Mouse (Mus musculus) neural tube, embryonic 14.5 days (tissue): Measurements from ENCODE around the gene Slc43a2. TPM values are rescaled to one million over a fixed set of nuclear protein-coding genes. Genes with fewer than 3 reads are reported as not detected.
A peak's percentile ranks its signal among the peaks of the same experiment; 100 is the strongest.

Source experiments
- ATAC-seq: fragments of 200-750 bp; cut with Nextera tagmentation; 2 replicates; pipeline ENCODE4 v1.8.0; 2017; ENCODE audit warnings: low read depth, mild to moderate bottlenecking, moderate TSS enrichment, moderate library complexity
- H3K27ac ChIP-seq: fragments of 300-500 bp; sonication (generic); 2 replicates; pipeline ENCODE4 v1.5.1; 2014; ENCODE audit warnings: low read depth, mild to moderate bottlenecking, control low read depth, low read length, moderate library complexity, mixed read lengths
- H3K27me3 ChIP-seq: fragments of 300-500 bp; sonication (generic); 2 replicates; pipeline ENCODE4 v1.6.1; 2014; ENCODE audit warnings: low read length; ENCODE audit not compliant: control insufficient read depth, insufficient read depth
- H3K36me3 ChIP-seq: fragments of 300-500 bp; sonication (generic); 2 replicates; pipeline ENCODE4 v1.6.1; 2014; ENCODE audit warnings: low read length, mixed read lengths; ENCODE audit not compliant: control insufficient read depth, insufficient read depth
- H3K4me1 ChIP-seq: fragments of 300-500 bp; sonication (generic); 2 replicates; pipeline ENCODE4 v1.6.1; 2014; ENCODE audit warnings: low read length; ENCODE audit not compliant: control insufficient read depth, insufficient read depth
- H3K4me2 ChIP-seq: fragments of 300-500 bp; sonication (generic); 2 replicates; pipeline ENCODE4 v1.6.1; 2014; ENCODE audit warnings: mild to moderate bottlenecking, low read depth, low read length, control low read depth
- H3K4me3 ChIP-seq: fragments of 300-500 bp; sonication (generic); 2 replicates; pipeline ENCODE4 v1.5.1; 2014; ENCODE audit warnings: low read depth, low read length, control low read depth, mixed read lengths
- H3K9ac ChIP-seq: fragments of 300-500 bp; sonication (generic); replicated peaks from 2 replicates; pipeline ENCODE4 v1.6.1; 2014; ENCODE audit warnings: low read depth, mild to moderate bottlenecking, control low read depth, low read length, mixed read lengths
- H3K9me3 ChIP-seq: fragments of 300-500 bp; sonication (generic); 2 replicates; pipeline ENCODE4 v1.6.1; 2016; ENCODE audit warnings: low read length; ENCODE audit not compliant: control insufficient read depth
- WGBS: fragments of 180-500 bp; shearing (Covaris S2); extraction: QIAGEN DNeasy Blood & Tissue Kit; methylation state at CpG from one replicate; pipeline ENCODE4 v1.1.7; 2014; 5-methylcytosine and 5-hydroxymethylcytosine counted together
- polyA plus RNA-seq: library from polyadenylated mRNA; unstranded; fragments of >200 nt; fragmentation: Nextera tagmentation; extraction: Ambion mirVana; gene quantifications from 2 replicates; pipeline ENCODE4 v1.2.1, GENCODE M21; 2014

Gene Slc43a2
- polyA plus RNA-seq, 1 experiment from 2014 or later, result 17.0 TPM

DNA sequence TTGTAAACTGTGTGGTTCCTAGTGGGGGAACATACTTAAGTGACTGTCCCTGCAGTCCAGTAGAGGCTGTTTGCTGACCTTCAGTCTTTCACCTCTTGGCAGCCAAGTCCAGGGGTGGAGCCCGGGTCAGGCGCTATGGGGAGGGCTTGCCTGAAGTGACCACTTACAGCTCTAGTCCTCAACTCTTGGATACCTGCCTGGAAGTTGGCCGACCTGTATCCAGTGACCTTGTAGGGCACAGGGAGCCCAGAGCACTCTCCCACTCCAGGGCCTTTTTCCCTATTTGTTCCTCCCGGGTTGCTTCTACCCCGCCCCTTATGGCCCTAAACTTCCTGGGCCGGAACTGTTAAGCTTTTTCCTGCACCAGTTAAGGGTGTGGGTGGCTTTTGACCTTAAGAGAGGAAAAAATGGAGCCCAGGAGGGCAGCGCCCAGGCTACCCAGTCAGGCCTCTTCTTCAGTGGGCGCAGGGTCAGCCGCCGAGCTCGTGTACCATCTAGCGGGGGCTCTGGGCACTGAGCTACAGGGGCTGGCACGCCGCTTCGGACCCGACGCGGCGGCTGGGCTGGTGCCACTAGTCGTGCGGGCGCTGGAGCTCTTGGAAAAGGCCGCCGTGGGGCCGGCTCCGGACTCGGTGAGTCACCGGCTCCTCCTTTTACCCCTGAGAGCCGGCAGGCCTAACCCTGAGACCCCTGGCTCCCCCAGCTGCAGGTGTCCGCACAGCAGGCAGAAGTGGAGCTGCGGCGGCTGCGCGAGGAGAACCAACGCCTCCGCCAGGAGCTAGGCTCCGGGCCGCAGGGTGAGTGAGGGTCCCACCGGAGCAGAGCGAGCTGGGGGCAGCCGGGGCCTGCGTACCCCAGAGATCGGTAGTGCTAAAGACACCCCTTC, 21.5 kb upstream of the Slc43a2 start, which contains the start of gene Rilp:
Rilp (plus strand) TSS at position 354 of the 886 bp plus-strand sequence.
- Histone ChIP-seq H3K9ac (peak within 1 kb of the TSS; percentile 52), H3K27ac (peak within 1 kb of the TSS; percentile 70), H3K4me3 (peak within 1 kb of the TSS; percentile 41), H3K27me3 (no peaks in the 10 kb centered on the region), H3K4me2 (peak within 1 kb of the TSS; percentile 93), H3K36me3 (peaks cover 36% of the 10 kb centered on the region), H3K4me1 (peaks cover 8% of the 10 kb centered on the region; the same call in 1 of the 2 replicates), H3K9me3 (no peaks in the 10 kb centered on the region)
- WGBS, result 2% methylated on average over 42 of the region's 43 CpGs
- ATAC-seq, result peak; percentile 82

DNA sequence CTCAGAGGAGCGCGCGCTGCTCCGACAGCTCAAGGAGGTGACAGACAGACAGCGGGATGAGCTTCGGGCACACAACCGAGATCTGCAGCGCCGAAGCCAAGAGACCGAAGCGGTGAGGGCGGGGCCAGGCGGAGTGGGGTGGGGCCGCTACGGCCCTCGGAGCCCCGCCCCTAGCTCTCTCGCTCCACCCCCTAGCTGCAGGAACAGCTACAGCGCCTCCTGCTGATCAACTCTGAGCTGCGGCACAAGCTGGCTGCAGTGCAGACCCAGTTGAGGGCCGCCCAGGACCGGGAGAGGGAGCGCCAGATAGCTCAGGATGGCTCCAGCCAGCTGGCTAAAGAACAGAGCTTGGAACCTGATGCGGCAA, 20.9 kb upstream of the Slc43a2 start:
- ATAC-seq, result peak; percentile 88
- H3K4me2 ChIP-seq, result peak overlapping the region; percentile 93
- H3K4me3 ChIP-seq, result peak overlapping the region; percentile 41
- under 1% methylated on average over 24 of the region's 24 CpGs for WGBS
- H3K4me1 ChIP-seq, result peaks cover 8% of the 10 kb centered on the region; the same call in 1 of the 2 replicates
- no peaks in the 10 kb centered on the region for H3K27me3 ChIP-seq
- peaks cover 31% of the 10 kb centered on the region for H3K36me3 ChIP-seq
- H3K9ac ChIP-seq, result peak overlapping the region; percentile 52
- H3K9me3 ChIP-seq, result no peaks in the 10 kb centered on the region
- H3K27ac ChIP-seq, result peak overlapping the region; percentile 70

DNA sequence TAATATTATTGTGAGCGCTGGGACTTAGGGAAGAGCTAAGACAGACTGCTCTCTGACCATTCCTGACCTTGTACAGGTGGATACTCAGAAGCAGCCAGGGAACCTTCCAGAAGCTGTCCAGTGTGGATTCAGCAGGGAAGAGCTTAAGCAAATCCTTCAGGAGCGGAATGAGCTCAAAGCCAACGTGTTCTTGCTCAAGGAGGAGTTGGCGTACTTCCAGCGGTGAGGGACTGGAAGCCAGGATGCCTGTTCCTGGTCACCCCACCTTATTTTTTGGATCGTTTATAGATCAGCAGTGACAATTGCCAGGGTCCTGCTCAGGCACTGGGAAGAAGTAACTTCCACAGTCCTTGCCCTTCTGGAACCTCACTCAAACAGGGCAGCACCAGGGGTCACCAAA, 20.3 kb upstream of the Slc43a2 start:
- H3K27me3 ChIP-seq, result no peaks in the 10 kb centered on the region
- no peaks in the 10 kb centered on the region for H3K9me3 ChIP-seq
- H3K4me2 ChIP-seq, result no peak overlapping the region
- H3K36me3 ChIP-seq, result peaks cover 25% of the 10 kb centered on the region
- no peak overlapping the region for H3K4me3 ChIP-seq
- no peak for ATAC-seq
- no peak overlapping the region for H3K9ac ChIP-seq
- no peak overlapping the region for H3K27ac ChIP-seq
- WGBS, result 83% methylated on average over 6 of the region's 6 CpGs
- peaks cover 8% of the 10 kb centered on the region; the same call in 1 of the 2 replicates for H3K4me1 ChIP-seq

DNA sequence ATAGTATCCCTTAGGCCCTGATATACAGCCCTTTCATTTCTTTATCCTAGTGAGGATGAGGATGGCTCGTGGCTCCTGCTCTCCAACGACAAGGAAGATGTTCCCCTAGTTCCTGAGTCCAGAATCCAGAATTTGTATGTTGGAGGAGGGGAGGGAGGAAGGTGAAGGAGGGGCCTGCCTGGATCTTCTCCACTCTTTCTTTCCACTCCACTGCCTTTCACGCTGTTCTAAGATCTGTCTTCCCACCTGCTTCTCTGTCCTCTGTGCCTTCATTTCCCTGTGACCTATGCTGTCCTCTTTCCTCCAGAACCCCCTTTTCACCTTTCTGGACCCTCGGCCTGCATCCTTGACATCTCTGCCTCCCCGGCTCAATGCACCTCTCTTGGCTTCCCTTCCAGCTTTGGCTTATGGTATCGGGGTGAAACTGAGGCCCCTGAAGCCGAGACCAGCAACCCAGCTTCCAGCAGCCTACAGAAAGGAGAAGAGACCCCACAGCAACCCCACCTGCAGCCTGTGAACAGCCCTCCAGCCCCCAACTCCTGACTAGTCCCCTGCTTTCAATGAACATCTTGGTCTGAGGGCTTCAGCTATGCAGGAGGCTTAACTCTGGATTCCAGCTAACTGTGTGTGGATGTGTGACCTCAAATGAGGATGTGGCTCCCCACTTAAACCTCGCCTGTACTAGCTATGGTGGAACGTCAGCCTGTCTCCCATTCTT, 19.0 kb upstream of the Slc43a2 start:
- Histone ChIP-seq H3K27ac (no peak overlapping the region), H3K36me3 (peaks cover 20% of the 10 kb centered on the region), H3K4me1 (peaks cover 8% of the 10 kb centered on the region; the same call in 1 of the 2 replicates), H3K27me3 (no peaks in the 10 kb centered on the region), H3K9ac (no peak overlapping the region), H3K4me3 (no peak overlapping the region), H3K9me3 (no peaks in the 10 kb centered on the region), H3K4me2 (no peak overlapping the region)
- 80% methylated on average over 9 of the region's 9 CpGs for WGBS
- ATAC-seq, result no peak

DNA sequence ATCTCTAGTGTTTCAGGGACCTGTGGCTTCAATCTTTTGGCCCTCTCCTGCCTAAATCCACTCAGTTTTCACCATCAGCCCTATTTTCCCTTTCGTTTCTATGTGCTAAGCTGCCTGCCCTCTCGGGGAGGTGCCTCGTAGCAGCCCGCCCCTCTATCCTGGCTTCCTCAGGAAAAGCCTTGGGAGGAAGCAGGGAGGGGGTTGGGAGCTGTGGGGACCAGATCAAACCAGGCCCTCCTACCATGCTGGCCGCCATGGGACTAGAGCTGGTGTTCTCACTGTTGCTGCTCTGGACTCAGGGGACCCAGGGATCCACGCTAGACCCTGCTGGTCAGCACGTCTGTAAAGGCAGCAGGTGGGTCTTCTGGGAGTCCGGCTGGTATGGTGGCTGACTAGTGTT, 18.2 kb upstream of the Slc43a2 start, which contains the start of gene Scarf1:
Scarf1 (plus strand) TSS at position 205 of the 400 bp plus-strand sequence.
- H3K36me3 ChIP-seq, result peaks cover 11% of the 10 kb centered on the region
- H3K9me3 ChIP-seq, result no peaks in the 10 kb centered on the region
- 58% methylated on average over 8 of the region's 8 CpGs for WGBS
- H3K4me1 ChIP-seq, result peaks cover 8% of the 10 kb centered on the region; the same call in 1 of the 2 replicates
- no peak within 1 kb of the TSS for H3K4me3 ChIP-seq
- ATAC-seq, result no peak
- H3K27ac ChIP-seq, result no peak within 1 kb of the TSS
- H3K27me3 ChIP-seq, result no peaks in the 10 kb centered on the region
- no peak within 1 kb of the TSS for H3K9ac ChIP-seq
- peak within 1 kb of the TSS; percentile 6; the same call in 1 of the 2 replicates for H3K4me2 ChIP-seq

DNA sequence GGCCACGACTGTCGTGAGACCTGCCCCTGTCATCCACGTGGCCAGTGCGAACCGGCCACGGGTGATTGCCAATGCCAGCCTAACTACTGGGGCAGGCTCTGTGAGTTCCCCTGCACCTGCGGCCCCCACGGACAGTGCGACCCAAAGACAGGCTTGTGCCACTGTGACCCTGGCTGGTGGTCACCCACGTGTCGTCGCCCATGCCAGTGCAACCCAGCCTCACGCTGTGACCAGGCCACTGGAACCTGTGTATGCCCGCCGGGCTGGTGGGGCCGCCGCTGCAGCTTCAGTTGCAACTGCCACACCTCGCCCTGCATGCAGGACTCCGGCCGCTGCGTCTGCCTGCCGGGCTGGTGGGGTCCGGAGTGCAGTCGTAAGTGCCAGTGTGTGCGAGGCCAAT, 16.3 kb upstream of the Slc43a2 start:
- Histone ChIP-seq H3K9ac (no peak overlapping the region), H3K27me3 (no peaks in the 10 kb centered on the region), H3K27ac (no peak overlapping the region), H3K4me3 (no peak overlapping the region), H3K9me3 (no peaks in the 10 kb centered on the region), H3K36me3 (no peaks in the 10 kb centered on the region), H3K4me1 (no peaks in the 10 kb centered on the region), H3K4me2 (no peak overlapping the region)
- ATAC-seq, result no peak
- 90% methylated on average over 25 of the region's 25 CpGs for WGBS

DNA sequence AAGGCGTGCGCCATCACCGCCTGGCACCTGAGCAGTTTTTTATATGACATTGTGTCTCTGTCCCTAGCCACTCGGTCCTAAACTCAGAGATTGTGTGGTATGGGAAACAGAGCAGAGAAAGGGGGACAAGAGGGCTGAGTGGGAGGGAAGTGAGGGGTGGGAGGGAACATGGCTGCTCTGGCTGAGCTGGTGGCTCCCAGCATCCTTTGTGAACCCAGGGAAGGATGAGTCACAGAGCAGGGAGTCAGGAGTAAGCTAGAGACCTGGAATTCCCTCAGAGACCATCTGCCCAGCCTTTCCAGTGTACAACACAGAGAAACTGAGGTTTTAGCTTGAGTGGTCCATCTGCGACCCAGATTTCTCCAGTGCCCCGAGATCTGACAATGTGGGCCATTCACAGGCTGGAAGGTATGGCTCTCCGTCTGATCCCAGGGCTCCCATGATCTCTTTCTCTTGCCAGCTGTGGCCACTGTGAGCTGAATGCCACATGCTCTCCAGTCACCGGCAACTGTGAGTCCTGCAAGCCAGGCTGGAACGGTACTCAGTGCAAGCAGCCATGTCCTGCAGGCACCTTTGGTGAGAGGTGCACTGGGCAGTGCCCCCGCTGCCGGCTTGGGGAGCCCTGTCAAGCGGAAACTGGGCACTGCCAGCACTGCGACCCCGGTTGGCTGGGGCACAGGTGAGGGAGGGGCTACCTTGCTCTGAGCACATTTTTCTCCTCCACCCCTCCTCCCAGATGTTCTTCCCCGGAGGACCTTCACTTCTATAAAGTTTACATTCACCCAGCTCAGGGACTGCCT, 11.5 kb upstream of the Slc43a2 start:
- Histone ChIP-seq H3K4me3 (no peak overlapping the region), H3K4me1 (no peaks in the 10 kb centered on the region), H3K9me3 (no peaks in the 10 kb centered on the region), H3K27me3 (no peaks in the 10 kb centered on the region), H3K36me3 (no peaks in the 10 kb centered on the region), H3K4me2 (no peak overlapping the region), H3K27ac (no peak overlapping the region), H3K9ac (no peak overlapping the region)
- 73% methylated on average over 15 of the region's 15 CpGs for WGBS
- ATAC-seq, result no peak

DNA sequence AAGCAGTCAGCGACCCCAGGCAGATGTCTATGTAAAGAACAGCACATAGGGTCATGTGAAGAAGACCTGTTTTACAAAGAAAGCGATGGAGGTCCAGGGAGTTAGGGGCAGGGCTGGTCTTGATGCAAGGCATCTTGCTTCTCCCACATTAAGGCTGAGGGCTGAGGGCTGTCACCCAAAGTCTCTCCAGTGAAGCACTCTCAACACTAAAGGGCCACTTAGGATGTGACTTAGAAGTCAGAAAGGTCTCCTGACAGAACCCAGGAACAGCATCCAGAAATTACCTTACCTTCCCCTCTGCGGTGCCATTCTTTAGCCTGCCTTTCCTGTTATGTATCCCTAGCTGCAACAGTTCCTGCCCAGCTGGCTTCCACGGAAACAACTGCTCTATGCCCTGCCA, 9.9 kb upstream of the Slc43a2 start:
- Histone ChIP-seq H3K27me3 (no peaks in the 10 kb centered on the region), H3K4me2 (no peak overlapping the region), H3K9me3 (no peaks in the 10 kb centered on the region)

More for the DNA sequence above, 9.9 kb upstream of the Slc43a2 start:
- H3K36me3 ChIP-seq, result no peaks in the 10 kb centered on the region
- H3K4me3 ChIP-seq, result no peak overlapping the region
- no peak overlapping the region for H3K9ac ChIP-seq
- ATAC-seq, result no peak
- no peak overlapping the region for H3K27ac ChIP-seq
- H3K4me1 ChIP-seq, result no peaks in the 10 kb centered on the region
- WGBS, result 71% methylated on average over 4 of the region's 4 CpGs
